Mouse (Mus musculus) midbrain, embryonic 13.5 days (tissue): ENCODE measurements around the gene Rsph14. TPM values are rescaled to one million over a fixed set of nuclear protein-coding genes. Genes with fewer than 3 reads are reported as not detected.

Experiments used
- ATAC-seq: fragments of 200-750 bp; cut with Nextera tagmentation; 2 replicates; pipeline ENCODE4 v1.8.0; 2017; ENCODE audit warnings: mild to moderate bottlenecking, moderate TSS enrichment, moderate library complexity
- H3K27ac ChIP-seq: fragments of 300-500 bp; sonication (generic); 2 replicates; pipeline ENCODE4 v1.5.1; 2015; ENCODE audit warnings: inconsistent platforms, mild to moderate bottlenecking, moderate library complexity
- H3K27me3 ChIP-seq: fragments of 300-500 bp; sonication (generic); 2 replicates; pipeline ENCODE4 v1.6.1; 2015; ENCODE audit warnings: mild to moderate bottlenecking, inconsistent platforms
- H3K36me3 ChIP-seq: fragments of 300-500 bp; sonication (generic); 2 replicates; pipeline ENCODE4 v1.6.1; 2015; ENCODE audit warnings: mild to moderate bottlenecking, inconsistent platforms
- H3K4me1 ChIP-seq: fragments of 300-500 bp; sonication (generic); replicated peaks from 2 replicates; pipeline ENCODE4 v1.6.1; 2015; ENCODE audit warnings: inconsistent platforms
- H3K4me2 ChIP-seq: fragments of 300-500 bp; sonication (generic); replicated peaks from 2 replicates; pipeline ENCODE4 v1.6.1; 2015; ENCODE audit warnings: moderate library complexity, mild to moderate bottlenecking, inconsistent platforms
- H3K4me3 ChIP-seq: fragments of 300-500 bp; sonication (generic); replicated peaks from 2 replicates; pipeline ENCODE4 v1.5.1; 2015; ENCODE audit warnings: mild to moderate bottlenecking, inconsistent platforms
- H3K9ac ChIP-seq: fragments of 300-500 bp; sonication (generic); replicated peaks from 2 replicates; pipeline ENCODE4 v1.6.1; 2015; ENCODE audit warnings: mild to moderate bottlenecking, inconsistent platforms
- H3K9me3 ChIP-seq: fragments of 300-500 bp; sonication (generic); 2 replicates; pipeline ENCODE4 v1.6.1; 2016; ENCODE audit warnings: mild to moderate bottlenecking, inconsistent platforms
- WGBS: fragments of 180-500 bp; shearing (Covaris S2); methylation state at CpG from one replicate; pipeline ENCODE4 v1.1.7; 2015; 5-methylcytosine and 5-hydroxymethylcytosine counted together
- polyA plus RNA-seq: library from polyadenylated mRNA; unstranded; fragments of >200 nt; fragmentation: Nextera tagmentation; extraction: Ambion mirVana; gene quantifications from 2 replicates; pipeline ENCODE4 v1.2.1, GENCODE M21; 2015

The Rsph14 gene
- polyA plus RNA-seq, 1 experiment from 2014 or later: 0.63 TPM

GRCm38 (mm10) chr10:75061341-75062188 lies 29.2 kb upstream of the Rsph14 start:
- Histone ChIP-seq H3K9me3 (no peaks in the 10 kb centered on the region), H3K27ac (peak overlapping the region; percentile 92), H3K27me3 (no peaks in the 10 kb centered on the region), H3K4me2 (peak overlapping the region; percentile 93), H3K4me3 (peak overlapping the region; percentile 92), H3K9ac (peak overlapping the region; percentile 91), H3K36me3 (no peaks in the 10 kb centered on the region), H3K4me1 (peaks cover 84% of the 10 kb centered on the region)
- ATAC-seq: no peak
- WGBS: 1% methylated on average over 57 of the region's 71 CpGs

DNA sequence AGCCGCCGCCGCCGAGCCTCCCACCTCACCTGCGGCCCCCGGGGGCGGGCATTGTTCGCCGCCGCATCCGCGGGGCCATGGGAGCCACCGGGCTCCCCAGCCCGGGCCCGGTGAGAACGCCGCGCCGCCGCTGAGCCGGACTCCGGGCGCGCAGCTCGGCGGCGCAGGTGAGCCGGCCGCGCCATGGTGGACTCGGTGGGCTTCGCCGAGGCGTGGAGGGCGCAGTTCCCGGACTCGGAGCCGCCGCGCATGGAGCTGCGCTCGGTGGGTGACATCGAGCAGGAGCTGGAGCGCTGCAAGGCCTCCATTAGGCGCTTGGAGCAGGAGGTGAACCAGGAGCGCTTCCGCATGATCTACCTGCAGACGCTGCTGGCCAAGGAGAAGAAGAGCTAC lies 28.5 kb upstream of the Rsph14 start:
- Histone ChIP-seq H3K9ac (peak overlapping the region; percentile 91), H3K4me2 (peak overlapping the region; percentile 93), H3K4me1 (peaks cover 85% of the 10 kb centered on the region), H3K4me3 (peak overlapping the region; percentile 92), H3K36me3 (no peaks in the 10 kb centered on the region), H3K9me3 (no peaks in the 10 kb centered on the region), H3K27me3 (no peaks in the 10 kb centered on the region), H3K27ac (peak overlapping the region; percentile 92)
- WGBS: 0% methylated on average over 39 of the region's 48 CpGs
- ATAC-seq: peak; percentile 49; the same call in 1 of the 2 replicates

- H3K9ac ChIP-seq: peak within 1 kb of the TSS; percentile 91
- under 1% methylated on average over 29 of the region's 73 CpGs for WGBS
- peak within 1 kb of the TSS; percentile 92 for H3K27ac ChIP-seq
- H3K4me2 ChIP-seq: peak within 1 kb of the TSS; percentile 93
- H3K36me3 ChIP-seq: no peaks in the 10 kb centered on the region
- peaks cover 84% of the 10 kb centered on the region for H3K4me1 ChIP-seq
- no peaks in the 10 kb centered on the region for H3K27me3 ChIP-seq
- peak within 1 kb of the TSS; percentile 92 for H3K4me3 ChIP-seq
- ATAC-seq: peak; percentile 88
- H3K9me3 ChIP-seq: no peaks in the 10 kb centered on the region
Observed at GRCm38 (mm10) chr10:75060217-75060842, 27.9 kb upstream of the Rsph14 start, which contains the start of gene Bcr. TSS of gene Bcr (plus strand) at chr10:75060592.

- Histone ChIP-seq H3K9ac (no peak overlapping the region), H3K36me3 (no peaks in the 10 kb centered on the region), H3K27me3 (no peaks in the 10 kb centered on the region), H3K4me3 (peak overlapping the region; percentile 92), H3K9me3 (no peaks in the 10 kb centered on the region), H3K4me2 (peak overlapping the region; percentile 93), H3K4me1 (peaks cover 74% of the 10 kb centered on the region), H3K27ac (no peak overlapping the region)
- WGBS: under 1% methylated on average over 11 of the region's 11 CpGs
- ATAC-seq: no peak
Observed at GRCm38 (mm10) chr10:75059396-75059795, 27.0 kb upstream of the Rsph14 start.

GRCm38 (mm10) chr10:75058761-75059395 lies 26.5 kb upstream of the Rsph14 start:
- Histone ChIP-seq H3K4me3 (no peak overlapping the region), H3K9me3 (no peaks in the 10 kb centered on the region), H3K9ac (no peak overlapping the region), H3K27me3 (no peaks in the 10 kb centered on the region), H3K4me2 (0 out of 2 replicates have a peak overlapping the region, but pooled peaks have one; percentile 93), H3K4me1 (peaks cover 69% of the 10 kb centered on the region), H3K36me3 (no peaks in the 10 kb centered on the region), H3K27ac (no peak overlapping the region)
- no peak for ATAC-seq
- 10% methylated on average over 9 of the region's 9 CpGs for WGBS

- H3K4me2 ChIP-seq: no peak overlapping the region
- no peaks in the 10 kb centered on the region for H3K9me3 ChIP-seq
- WGBS: 69% methylated on average over 8 of the region's 8 CpGs
- H3K4me1 ChIP-seq: peaks cover 64% of the 10 kb centered on the region
- H3K36me3 ChIP-seq: no peaks in the 10 kb centered on the region
- ATAC-seq: no peak
- no peak overlapping the region for H3K27ac ChIP-seq
- no peak overlapping the region for H3K9ac ChIP-seq
- H3K27me3 ChIP-seq: no peaks in the 10 kb centered on the region
- H3K4me3 ChIP-seq: no peak overlapping the region
Observed at GRCm38 (mm10) chr10:75058336-75058735, 25.9 kb upstream of the Rsph14 start.

DNA sequence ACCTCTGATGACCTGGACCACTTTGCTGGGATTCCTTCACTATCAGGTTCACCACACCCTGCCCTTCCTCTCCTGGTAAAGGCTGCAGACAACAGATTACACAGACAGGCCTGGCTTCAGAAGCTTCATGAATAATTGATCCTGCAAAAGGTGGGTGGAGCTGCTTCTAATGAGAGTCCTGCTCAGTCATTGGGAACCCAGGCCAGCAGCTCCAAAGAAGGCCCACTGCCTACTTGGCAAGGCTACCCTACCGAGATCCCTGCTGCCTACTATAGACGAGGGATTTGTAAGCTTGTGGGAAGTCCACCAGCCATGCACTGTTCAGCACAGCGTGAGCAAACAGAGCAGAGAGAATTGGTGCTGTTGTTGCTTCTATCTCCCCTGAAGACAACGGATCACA lies 23.9 kb upstream of the Rsph14 start:
- Histone ChIP-seq H3K4me1 (peaks cover 43% of the 10 kb centered on the region), H3K36me3 (no peaks in the 10 kb centered on the region), H3K9me3 (no peaks in the 10 kb centered on the region), H3K9ac (no peak overlapping the region), H3K27ac (peak overlapping the region; percentile 61; the same call in 1 of the 2 replicates), H3K27me3 (no peaks in the 10 kb centered on the region), H3K4me2 (0 out of 2 replicates have a peak overlapping the region, but pooled peaks have one; percentile 0), H3K4me3 (no peak overlapping the region)
- peak; percentile 34 for ATAC-seq
- WGBS: 3% methylated on average over 4 of the region's 4 CpGs

GRCm38 (mm10) chr10:75055672-75056071 lies 23.3 kb upstream of the Rsph14 start:
- Histone ChIP-seq H3K9me3 (no peaks in the 10 kb centered on the region), H3K27ac (peak overlapping the region; percentile 61; the same call in 1 of the 2 replicates), H3K4me3 (no peak overlapping the region), H3K4me1 (peaks cover 42% of the 10 kb centered on the region), H3K36me3 (no peaks in the 10 kb centered on the region), H3K9ac (no peak overlapping the region), H3K27me3 (no peaks in the 10 kb centered on the region), H3K4me2 (no peak overlapping the region)
- no peak for ATAC-seq
- WGBS: 58% methylated on average over 5 of the region's 5 CpGs

DNA sequence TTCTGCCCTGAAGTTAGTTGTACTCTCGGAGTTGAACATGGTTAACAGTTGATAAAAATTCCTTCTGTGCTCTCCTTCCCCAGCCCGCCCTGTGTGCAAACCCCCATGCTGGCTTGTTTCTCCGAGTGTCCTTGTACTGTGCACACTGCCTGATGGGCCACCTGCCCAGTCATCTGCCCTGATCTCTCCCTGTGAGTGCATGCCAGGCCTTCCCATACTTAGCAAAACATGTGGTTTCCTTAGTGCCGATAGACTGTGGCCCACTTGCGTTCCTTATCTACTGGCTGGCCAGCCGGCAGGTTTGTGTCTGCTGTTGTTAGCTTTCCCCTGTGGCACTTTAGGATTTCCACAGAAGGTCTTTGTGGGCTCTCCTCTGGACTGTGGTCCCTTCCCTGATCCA lies 21.7 kb upstream of the Rsph14 start:
- no peaks in the 10 kb centered on the region for H3K9me3 ChIP-seq
- H3K36me3 ChIP-seq: no peaks in the 10 kb centered on the region; the same call in 1 of the 2 replicates
- peaks cover 33% of the 10 kb centered on the region for H3K4me1 ChIP-seq
- H3K9ac ChIP-seq: no peak overlapping the region; the same call in 1 of the 2 replicates
- no peak overlapping the region for H3K4me3 ChIP-seq
- H3K4me2 ChIP-seq: no peak overlapping the region
- 81% methylated on average over 6 of the region's 6 CpGs for WGBS
- no peaks in the 10 kb centered on the region for H3K27me3 ChIP-seq
- H3K27ac ChIP-seq: no peak overlapping the region
- ATAC-seq: no peak

DNA sequence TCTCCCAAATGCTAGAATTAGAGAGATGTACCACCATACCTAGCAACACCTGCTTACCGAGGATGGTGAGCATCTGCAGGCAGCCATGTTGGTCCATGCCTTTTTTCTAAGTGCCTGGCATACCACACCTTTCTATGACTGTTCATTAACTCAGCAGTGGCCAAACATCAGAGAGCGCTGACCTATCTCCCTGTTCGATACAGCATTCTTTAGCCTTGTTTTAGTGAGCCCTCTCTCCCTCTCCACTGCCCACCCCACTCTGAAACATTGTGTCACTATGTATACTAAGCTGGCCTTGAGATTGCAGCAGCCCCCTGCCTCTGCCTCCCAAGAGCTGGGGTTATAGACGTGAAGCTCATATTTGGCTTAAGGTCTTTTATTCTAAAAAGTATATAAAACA lies 21.3 kb upstream of the Rsph14 start:
- no peak overlapping the region for H3K9ac ChIP-seq
- H3K4me1 ChIP-seq: peaks cover 28% of the 10 kb centered on the region
- H3K36me3 ChIP-seq: no peaks in the 10 kb centered on the region; the same call in 1 of the 2 replicates
- H3K4me2 ChIP-seq: no peak overlapping the region
- no peak overlapping the region for H3K4me3 ChIP-seq
- WGBS: 89% methylated on average over 4 of the region's 4 CpGs
- no peak for ATAC-seq
- no peaks in the 10 kb centered on the region for H3K9me3 ChIP-seq
- no peak overlapping the region for H3K27ac ChIP-seq
- H3K27me3 ChIP-seq: no peaks in the 10 kb centered on the region

GRCm38 (mm10) chr10:75052902-75053301 lies 20.5 kb upstream of the Rsph14 start:
- no peak for ATAC-seq
- no peak overlapping the region for H3K9ac ChIP-seq
- H3K4me1 ChIP-seq: peaks cover 23% of the 10 kb centered on the region
- no peaks in the 10 kb centered on the region for H3K9me3 ChIP-seq
- no peak overlapping the region for H3K4me2 ChIP-seq
- H3K27me3 ChIP-seq: no peaks in the 10 kb centered on the region
- no peak overlapping the region for H3K27ac ChIP-seq
- WGBS: 82% methylated on average over 8 of the region's 8 CpGs
- H3K36me3 ChIP-seq: no peaks in the 10 kb centered on the region; the same call in 1 of the 2 replicates
- H3K4me3 ChIP-seq: no peak overlapping the region
